Mouse (Mus musculus) layer of hippocampus, postnatal 10 days (tissue): ENCODE measurements at regions not wholly inside any gene's neighbourhood (a gene's known extent, or its start where the extent isn't known, plus 50 kb on each side); places are given as distances from the start of the nearest gene placed in this dataset.
A peak's percentile ranks its signal among the peaks of the same experiment; 100 is the strongest.

Experiments
- DNase-seq, 2 experiments: peaks; one replicate each; pipeline ENCODE4 v3.0.0; 2021; ENCODE audit warnings: low spot score in 2 of 2

- no peak for DNase-seq
Observed at GRCm38 (mm10) chr13:115266164-115266563, 164.4 kb upstream of the Itga1 start.

DNA sequence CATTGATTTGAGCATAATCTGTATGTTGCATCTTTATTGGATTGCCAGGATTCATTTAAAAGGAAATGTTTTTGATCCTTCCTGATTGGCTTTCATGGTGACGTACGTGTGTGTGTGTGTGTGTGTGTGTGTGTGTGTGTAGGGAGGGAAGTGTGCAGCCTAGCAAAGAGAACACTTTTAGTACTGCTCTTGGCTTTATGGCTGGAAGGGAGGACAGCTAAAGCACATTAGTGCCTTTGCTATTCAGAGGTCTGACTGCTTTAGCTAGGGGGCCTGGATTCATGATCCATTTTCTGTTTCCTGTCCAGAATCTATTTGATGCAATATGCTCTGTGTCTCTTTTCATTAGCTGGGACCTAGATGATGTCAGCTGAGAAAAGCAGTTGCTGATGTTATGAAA is 155.6 kb upstream of the Itga1 start:
- DNase-seq: no peak

DNA sequence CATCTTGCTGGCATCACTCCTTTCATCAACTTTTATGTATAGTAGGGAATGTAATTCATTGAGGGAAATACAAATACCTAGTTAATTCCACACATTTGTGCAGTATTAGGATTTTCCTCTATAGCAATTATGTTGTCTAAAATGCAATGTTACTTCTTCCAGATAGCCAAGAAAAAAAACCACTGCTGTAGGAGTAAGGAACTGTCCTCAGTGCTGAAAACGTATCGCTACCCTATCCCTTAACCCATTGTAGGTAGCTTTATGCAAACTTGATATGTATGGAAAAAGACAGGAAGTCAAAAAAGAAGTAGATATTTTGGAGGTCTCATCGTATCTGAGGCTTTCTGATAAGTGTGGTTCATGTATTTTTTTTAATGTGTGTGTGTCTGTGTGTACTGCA is 150.8 kb upstream of the Itga1 start:
- no peak for DNase-seq

DNA sequence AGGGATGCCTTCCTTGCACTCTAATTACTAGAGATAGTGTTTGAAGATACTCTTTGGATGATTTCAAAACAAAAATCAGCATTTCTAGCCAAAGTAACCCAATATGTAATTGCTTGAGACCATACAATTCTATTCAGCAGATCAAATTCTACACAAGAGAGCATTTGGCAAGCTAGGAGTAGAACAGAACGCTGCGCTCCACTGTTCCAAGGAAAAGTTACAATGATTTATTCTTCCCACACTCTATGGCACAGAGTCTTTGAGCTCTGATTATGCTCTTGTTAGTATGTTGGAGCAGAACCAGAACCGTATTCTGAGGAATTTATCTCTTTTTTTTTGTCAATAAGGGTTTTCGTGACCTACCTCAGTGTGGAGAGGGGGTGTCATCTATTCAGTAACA is 130.2 kb upstream of the Itga1 start:
- DNase-seq: no peak

DNA sequence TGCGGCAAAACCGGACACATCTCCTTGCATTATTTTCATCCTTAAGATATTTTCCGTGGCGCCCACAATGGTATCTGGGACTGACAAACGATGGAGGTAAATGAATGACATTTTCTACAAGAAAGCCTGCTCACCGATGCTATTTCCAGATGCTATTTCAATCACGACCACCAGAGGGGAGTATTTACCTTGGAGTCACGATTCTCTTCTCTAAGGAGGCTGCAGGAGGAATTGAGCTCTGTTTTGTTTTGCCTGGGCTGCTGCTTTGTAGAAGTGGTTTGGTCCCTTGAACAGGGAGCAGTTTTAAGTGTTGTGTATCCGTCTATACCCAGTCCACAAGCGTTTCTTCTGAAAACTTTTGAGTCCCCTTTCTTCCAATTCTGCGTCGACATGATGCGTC is 128.7 kb upstream of the Itga1 start:
- peak; percentile 50 to 67 for DNase-seq

GRCm38 (mm10) chr13:115226824-115227223 is 125.1 kb upstream of the Itga1 start:
- DNase-seq: no peak

GRCm38 (mm10) chr13:115219701-115220100 is 117.9 kb upstream of the Itga1 start:
- DNase-seq: no peak

GRCm38 (mm10) chr13:115211285-115211684 is 109.5 kb upstream of the Itga1 start:
- no peak for DNase-seq

DNA sequence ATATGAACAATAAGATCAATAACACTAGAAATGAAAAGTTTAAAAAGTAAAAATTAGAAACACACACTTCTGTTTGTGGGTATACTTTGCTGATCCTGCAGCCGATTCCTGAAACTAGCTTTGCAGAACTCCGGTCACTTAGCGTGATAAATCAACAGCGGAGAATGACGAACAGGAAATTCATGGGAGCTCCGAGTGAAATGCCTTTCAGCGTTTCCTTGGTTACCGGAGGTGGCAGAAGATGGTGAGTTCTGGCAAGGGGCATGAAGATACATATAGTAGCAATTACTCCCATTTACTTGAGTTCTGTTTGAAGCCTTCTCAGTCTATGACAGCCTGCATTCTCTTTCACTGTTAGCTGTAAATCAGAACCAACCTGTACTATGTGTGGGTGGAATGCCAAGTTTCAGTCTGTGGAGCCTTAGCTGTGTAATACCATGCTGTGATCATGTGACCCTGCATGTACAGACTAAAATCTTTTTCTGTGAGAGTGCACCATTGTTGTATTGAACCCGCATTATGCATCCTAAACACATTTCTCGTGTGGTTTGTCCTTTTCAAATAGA is 109.0 kb upstream of the Itga1 start:
- DNase-seq: peak; percentile 4 to 14

- no peak for DNase-seq
Observed at GRCm38 (mm10) chr13:115209402-115210192, 107.8 kb upstream of the Itga1 start.

GRCm38 (mm10) chr13:115206723-115207122 is 105.0 kb upstream of the Itga1 start:
- DNase-seq: no peak

- no peak for DNase-seq
Observed at GRCm38 (mm10) chr13:115199166-115199565, 97.4 kb upstream of the Itga1 start.

- DNase-seq: no peak
Observed at GRCm38 (mm10) chr13:115188066-115188465, 86.3 kb upstream of the Itga1 start.

GRCm38 (mm10) chr13:115187356-115187755 is 85.6 kb upstream of the Itga1 start:
- DNase-seq: no peak

DNA sequence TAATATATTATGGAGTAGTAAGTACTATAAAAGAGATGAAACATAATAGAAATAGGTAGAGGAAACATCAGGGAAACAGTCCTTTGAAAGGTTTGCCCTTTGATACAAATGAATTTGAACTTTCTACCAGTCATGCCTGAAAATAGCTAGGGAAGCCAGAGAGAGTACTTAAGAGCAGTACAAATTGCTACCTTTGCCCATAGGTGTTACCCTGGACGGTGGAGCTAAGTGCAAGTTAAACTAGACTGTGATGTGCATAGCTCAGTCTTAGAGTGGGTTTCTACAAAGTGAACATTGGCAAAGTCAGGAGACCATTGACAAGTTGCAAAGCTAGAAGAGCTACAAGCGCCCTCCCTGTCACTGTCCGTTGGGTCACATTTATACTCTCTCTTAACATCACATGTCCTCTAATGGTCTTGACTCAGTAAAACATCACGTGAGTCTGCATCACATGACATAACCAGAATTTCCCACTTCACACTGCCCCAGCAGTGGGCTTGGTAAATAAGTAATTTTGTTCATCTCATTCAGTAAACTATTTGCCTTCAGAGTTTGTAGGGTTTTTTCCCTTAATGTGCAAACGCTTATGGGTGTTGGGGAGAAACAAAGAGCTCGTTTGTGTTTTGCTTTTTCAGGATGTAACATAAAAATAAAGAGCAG is 80.6 kb upstream of the Itga1 start:
- DNase-seq: no peak

- no peak for DNase-seq
Observed at GRCm38 (mm10) chr13:115178175-115178917, 76.6 kb upstream of the Itga1 start.

DNA sequence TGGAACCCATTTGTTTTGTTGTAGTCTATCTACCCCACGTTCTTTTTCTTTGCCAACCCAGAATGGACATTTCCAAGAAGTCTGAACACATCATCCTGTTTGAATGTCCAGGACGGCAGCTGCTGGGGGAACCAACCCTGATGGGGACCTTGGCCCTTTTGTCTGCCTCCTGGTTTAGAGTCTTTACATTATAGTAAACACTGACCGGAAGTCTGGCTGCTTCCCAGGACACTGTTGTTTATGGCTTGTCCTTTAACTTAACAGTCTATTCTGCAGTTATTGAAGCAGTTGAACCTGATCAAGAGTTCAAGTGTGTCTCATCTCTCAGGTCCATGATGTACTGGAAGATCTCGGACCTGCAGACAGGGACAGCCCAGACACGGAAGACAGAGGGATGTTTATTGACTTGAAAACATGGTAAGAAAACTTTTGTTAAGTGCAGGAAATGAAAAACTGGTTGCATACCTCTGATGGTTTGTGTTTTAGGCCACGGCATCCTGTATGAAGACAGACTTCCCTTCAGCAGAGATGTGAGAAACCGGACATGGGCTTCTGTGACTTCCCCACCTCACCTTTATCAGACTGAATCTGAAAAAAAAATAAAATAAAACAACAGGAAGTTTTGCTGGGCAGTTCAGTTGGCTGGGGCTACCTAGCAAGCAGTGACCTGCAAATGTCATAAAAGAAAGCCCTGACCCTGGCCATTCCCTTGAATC is 69.7 kb upstream of the Itga1 start:
- no peak for DNase-seq

- DNase-seq: no peak
Observed at GRCm38 (mm10) chr13:115165981-115166380, 64.2 kb upstream of the Itga1 start.

- no peak for DNase-seq
Observed at GRCm38 (mm10) chr13:115162689-115163413, 61.1 kb upstream of the Itga1 start.

DNA sequence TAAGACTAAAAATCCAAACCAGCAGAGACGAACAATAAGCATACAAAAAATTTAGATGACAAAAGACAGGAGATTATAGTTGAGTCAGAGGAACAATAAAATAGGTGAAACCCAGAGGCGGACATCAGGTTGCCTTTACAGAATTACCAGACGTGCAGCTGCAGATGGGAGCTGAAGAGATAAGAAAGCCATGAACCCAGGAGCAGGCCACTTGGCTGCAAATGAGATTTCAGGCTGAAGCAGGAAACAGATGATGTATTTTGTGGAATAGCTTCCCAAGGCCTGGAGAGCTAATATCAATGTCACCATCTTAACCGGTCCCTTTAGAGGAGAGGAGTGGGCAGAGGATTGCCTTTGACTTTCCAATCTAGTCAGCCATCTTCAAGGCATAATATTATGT is 57.6 kb upstream of the Itga1 start:
- DNase-seq: no peak
